Mouse (Mus musculus): Measurements from ENCODE around the gene Ugt1a5.
A peak's percentile ranks its signal among the peaks of the same experiment; 100 is the strongest.

Gene Ugt1a5

GRCm38 (mm10) chr1:88240072-88240471 is 74.3 kb downstream of the Ugt1a5 start:
- DNase-seq (ENCODE audit: low spot score), result no peak

GRCm38 (mm10) chr1:88240579-88240978 is 74.8 kb downstream of the Ugt1a5 start:
- DNase-seq (ENCODE audit: low spot score), result no peak

GRCm38 (mm10) chr1:88243861-88244260 is 78.0 kb downstream of the Ugt1a5 start:
- no peak for DNase-seq (ENCODE audit: low spot score)

GRCm38 (mm10) chr1:88245881-88246280 is 80.1 kb downstream of the Ugt1a5 start:
- DNase-seq (ENCODE audit: low spot score), result no peak

- no peak for DNase-seq (ENCODE audit: low spot score)
Observed at GRCm38 (mm10) chr1:88246386-88246785, 80.6 kb downstream of the Ugt1a5 start.

- no peak for DNase-seq (ENCODE audit: low spot score)
Observed at GRCm38 (mm10) chr1:88247660-88248059, 81.8 kb downstream of the Ugt1a5 start.

- DNase-seq (ENCODE audit: low spot score), result no peak
Observed at GRCm38 (mm10) chr1:88248658-88249057, 82.8 kb downstream of the Ugt1a5 start.

GRCm38 (mm10) chr1:88249596-88249995 is 83.8 kb downstream of the Ugt1a5 start:
- no peak for DNase-seq (ENCODE audit: low spot score)

- no peak for DNase-seq (ENCODE audit: low spot score)
Observed at GRCm38 (mm10) chr1:88250023-88250422, 84.2 kb downstream of the Ugt1a5 start.

- no peak for DNase-seq (ENCODE audit: low spot score)
Observed at GRCm38 (mm10) chr1:88253106-88253505, 87.3 kb downstream of the Ugt1a5 start.

GRCm38 (mm10) chr1:88253540-88253939 is 87.7 kb downstream of the Ugt1a5 start:
- no peak for DNase-seq (ENCODE audit: low spot score)

- DNase-seq (ENCODE audit: low spot score), result no peak
Observed at GRCm38 (mm10) chr1:88254793-88255465, 89.1 kb downstream of the Ugt1a5 start.

- no peak for DNase-seq (ENCODE audit: low spot score)
Observed at GRCm38 (mm10) chr1:88255466-88255857, 89.7 kb downstream of the Ugt1a5 start.

GRCm38 (mm10) chr1:88255989-88256754 is 90.4 kb downstream of the Ugt1a5 start:
- no peak for DNase-seq (ENCODE audit: low spot score)

GRCm38 (mm10) chr1:88256886-88257663 is 91.3 kb downstream of the Ugt1a5 start:
- no peak for DNase-seq (ENCODE audit: low spot score)

- no peak for DNase-seq (ENCODE audit: low spot score)
Observed at GRCm38 (mm10) chr1:88257681-88258080, 91.9 kb downstream of the Ugt1a5 start.

- DNase-seq (ENCODE audit: low spot score), result no peak
Observed at GRCm38 (mm10) chr1:88258361-88258760, 92.5 kb downstream of the Ugt1a5 start.

GRCm38 (mm10) chr1:88258881-88259642 is 93.2 kb downstream of the Ugt1a5 start:
- peak; percentile 75 for DNase-seq (ENCODE audit: low spot score)

- no peak for DNase-seq (ENCODE audit: low spot score)
Observed at GRCm38 (mm10) chr1:88259643-88260024, 93.8 kb downstream of the Ugt1a5 start.

GRCm38 (mm10) chr1:88260114-88260513 is 94.3 kb downstream of the Ugt1a5 start:
- no peak for DNase-seq (ENCODE audit: low spot score)

GRCm38 (mm10) chr1:88260604-88261377 is 95.0 kb downstream of the Ugt1a5 start:
- DNase-seq (ENCODE audit: low spot score), result no peak

Measured in urinary bladder, postnatal 25 days (tissue).